Mouse (Mus musculus) thymus, adult 18-20 months (tissue): ENCODE data around the gene Olfr1100.

Experiments used
- DNase-seq, 2 experiments: peaks; one replicate each; pipeline ENCODE4 v3.0.0; 2022; ENCODE audit warnings: mixed read lengths in 2 of 2

The Olfr1100 gene

GRCm38 (mm10) chr2:86979854-86980253 is at the start of gene Olfr1100:
Olfr1100 (minus strand) TSS chr2:86979954.
- no peak for DNase-seq

- no peak for DNase-seq
Observed at GRCm38 (mm10) chr2:87026980-87027379, 47.2 kb upstream of the Olfr1100 start, which contains the start of gene Olfr1104. Olfr1104 (minus strand) TSS chr2:87027080.

- DNase-seq, result no peak
Observed at GRCm38 (mm10) chr2:86998098-86998497, 18.3 kb upstream of the Olfr1100 start, which contains the start of gene Olfr1102. Olfr1102 (plus strand) TSS chr2:86998398.

GRCm38 (mm10) chr2:86991121-86991520 is 11.4 kb upstream of the Olfr1100 start, which contains the start of gene Olfr1101:
Olfr1101 (minus strand) TSS chr2:86991221.
- no peak for DNase-seq

- no peak for DNase-seq
Observed at GRCm38 (mm10) chr2:86960593-86960992, 19.2 kb downstream of the Olfr1100 start, which contains the start of gene Olfr1099. Olfr1099 (minus strand) TSS chr2:86960693.

GRCm38 (mm10) chr2:86926557-86926956 is 53.2 kb downstream of the Olfr1100 start:
- no peak for DNase-seq
